Mouse (Mus musculus): ENCODE results near the gene Lonrf2. TPM values are rescaled to one million over a fixed set of nuclear protein-coding genes. Genes with fewer than 3 reads are reported as not detected.
A peak's percentile ranks its signal among the peaks of the same experiment; 100 is the strongest.

The Lonrf2 gene
- 1.4 TPM in 2 replicates for polyA plus RNA-seq (2015; fragmentation: Nextera tagmentation; extraction: Ambion mirVana)

DNA sequence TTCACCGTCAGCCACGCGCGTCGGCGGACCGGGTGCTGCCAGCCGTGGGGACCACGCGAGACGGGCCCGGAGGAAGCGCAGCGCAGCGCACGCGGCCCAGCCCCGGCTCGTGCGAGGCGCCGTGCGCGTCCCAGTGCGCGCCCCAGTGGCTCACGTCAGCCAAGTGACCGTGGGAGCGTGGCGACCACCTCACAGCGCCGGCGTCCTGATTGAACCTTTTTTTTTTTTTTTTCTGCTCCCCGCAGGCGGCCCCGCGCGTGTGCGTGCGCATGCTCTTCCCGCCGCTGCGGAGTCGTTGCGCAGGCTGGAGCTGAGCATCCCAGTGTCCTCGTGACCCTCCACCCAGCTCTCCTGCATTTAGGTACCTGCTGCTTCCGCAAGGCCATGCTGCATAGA is at the start of gene Lonrf2:
Gene Lonrf2 (minus strand): TSS at position 235 of the 396 bp plus-strand sequence.
- Histone ChIP-seq H3K9ac (peak within 1 kb of the TSS; percentile 65), H3K4me1 (peaks cover 3% of the 10 kb centered on the region), H3K27me3 (replicated peaks) (peaks cover 17% of the 10 kb centered on the region), H3K27ac (peak within 1 kb of the TSS; percentile 37; the same call in 1 of the 2 replicates), H3K4me2 (peak within 1 kb of the TSS; percentile 99), H3K9me3 (no peaks in the 10 kb centered on the region), H3K36me3 (no peaks in the 10 kb centered on the region), H3K4me3 (replicated peaks) (peak within 1 kb of the TSS; percentile 59)
- peak; percentile 50 for ATAC-seq (ENCODE audit: insufficient read depth, low FRiP score, low read depth)
- WGBS: 1% methylated on average over 47 of the region's 47 CpGs

DNA sequence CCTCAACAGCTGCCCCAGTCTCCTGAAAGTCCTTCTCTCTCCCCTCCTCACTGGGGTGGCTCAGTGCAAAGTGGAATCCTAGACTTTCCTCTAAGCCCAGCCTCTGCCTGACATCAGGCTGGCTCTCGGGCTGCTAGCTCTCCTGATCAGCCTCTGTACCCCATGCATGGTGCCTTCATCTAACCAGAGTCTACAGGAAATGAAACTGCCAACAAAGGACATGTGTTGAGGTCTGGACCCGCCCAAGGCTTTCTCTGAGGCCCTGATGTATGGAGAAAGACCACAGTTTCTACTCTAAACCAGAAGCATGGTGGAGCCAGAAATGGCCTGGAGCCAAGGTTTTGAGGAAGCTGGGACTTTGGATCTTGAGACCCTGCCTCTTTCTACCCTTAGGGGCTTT is 49.4 kb upstream of the Lonrf2 start:
- 66% methylated on average over 2 of the region's 2 CpGs for WGBS
- no peak overlapping the region for H3K27ac ChIP-seq
- no peak for ATAC-seq (ENCODE audit: insufficient read depth, low FRiP score, low read depth)
- no peaks in the 10 kb centered on the region for H3K4me1 ChIP-seq
- H3K36me3 ChIP-seq: no peaks in the 10 kb centered on the region
- H3K4me2 ChIP-seq: no peak overlapping the region
- H3K9ac ChIP-seq: no peak overlapping the region
- no peak overlapping the region for H3K4me3 ChIP-seq (replicated peaks)
- no peaks in the 10 kb centered on the region for H3K9me3 ChIP-seq
- H3K27me3 ChIP-seq (replicated peaks): no peaks in the 10 kb centered on the region

DNA sequence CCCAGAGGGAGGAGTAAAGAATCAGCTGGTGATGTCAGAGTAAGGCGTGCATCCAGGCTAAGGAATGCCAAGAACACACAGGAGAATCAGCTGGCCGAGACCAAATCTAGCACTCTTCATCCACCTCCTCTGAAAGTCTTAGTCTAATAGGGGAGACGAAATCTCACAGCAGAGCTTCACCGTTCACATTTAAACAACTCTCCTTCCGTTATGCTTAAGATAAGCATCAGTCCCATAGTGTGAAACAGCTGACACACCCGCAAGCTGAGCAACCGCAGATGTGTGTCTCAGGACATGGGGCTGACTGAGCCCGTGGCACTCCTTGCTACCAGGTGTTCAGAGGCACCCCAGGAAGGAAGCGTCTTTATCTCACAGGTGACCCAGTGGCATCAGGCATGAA is 47.3 kb upstream of the Lonrf2 start:
- no peak overlapping the region for H3K9ac ChIP-seq
- no peaks in the 10 kb centered on the region for H3K4me1 ChIP-seq
- H3K9me3 ChIP-seq: no peaks in the 10 kb centered on the region
- H3K27ac ChIP-seq: no peak overlapping the region
- no peak for ATAC-seq (ENCODE audit: insufficient read depth, low FRiP score, low read depth)
- H3K27me3 ChIP-seq (replicated peaks): no peaks in the 10 kb centered on the region
- no peaks in the 10 kb centered on the region for H3K36me3 ChIP-seq
- H3K4me2 ChIP-seq: no peak overlapping the region
- H3K4me3 ChIP-seq (replicated peaks): no peak overlapping the region
- WGBS: 64% methylated on average over 9 of the region's 9 CpGs

DNA sequence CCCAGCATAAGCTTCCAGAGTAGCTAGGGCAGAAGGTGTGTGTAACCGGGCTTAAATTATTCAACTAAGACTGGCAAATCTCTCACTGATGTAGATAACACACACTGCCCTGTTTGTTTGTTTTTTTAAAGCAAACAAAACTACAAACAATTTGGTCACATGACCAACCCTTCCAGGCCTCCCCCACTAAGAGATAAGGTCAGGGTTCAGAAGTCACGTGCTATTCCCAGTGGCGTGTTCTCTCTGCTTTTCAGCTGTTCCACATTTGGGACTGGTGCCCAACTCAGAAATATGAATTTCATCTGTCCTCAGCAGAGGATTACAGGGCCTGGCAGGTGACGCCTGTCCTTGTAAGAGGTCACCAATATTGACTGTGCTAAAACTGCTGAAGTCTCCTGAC is 46.2 kb upstream of the Lonrf2 start:
- Histone ChIP-seq H3K36me3 (no peaks in the 10 kb centered on the region), H3K4me1 (no peaks in the 10 kb centered on the region), H3K4me3 (replicated peaks) (no peak overlapping the region), H3K27ac (no peak overlapping the region), H3K9ac (no peak overlapping the region), H3K9me3 (no peaks in the 10 kb centered on the region), H3K4me2 (no peak overlapping the region), H3K27me3 (replicated peaks) (no peaks in the 10 kb centered on the region)
- WGBS: 81% methylated on average over 4 of the region's 4 CpGs
- no peak for ATAC-seq (ENCODE audit: insufficient read depth, low FRiP score, low read depth)

DNA sequence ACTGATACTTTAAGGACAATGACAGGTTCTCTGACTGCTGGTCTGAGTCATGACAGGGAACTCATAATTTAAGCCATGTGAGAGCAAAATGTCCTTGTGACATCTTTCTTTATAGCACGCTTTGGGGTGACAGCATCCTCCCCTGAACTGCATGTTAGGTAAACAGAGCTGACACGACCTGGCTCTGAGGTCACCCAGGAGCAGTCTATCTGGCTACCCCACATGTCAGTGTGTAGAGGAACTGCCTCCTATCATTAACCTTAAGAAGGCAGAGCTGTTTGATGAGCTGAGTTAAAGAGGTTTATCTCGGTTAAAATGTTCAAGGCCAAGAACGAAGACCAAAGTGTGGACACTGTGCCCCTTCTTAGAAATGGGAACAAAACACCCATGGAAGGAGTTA is 44.9 kb upstream of the Lonrf2 start:
- Histone ChIP-seq H3K36me3 (no peaks in the 10 kb centered on the region), H3K4me1 (no peaks in the 10 kb centered on the region), H3K9me3 (no peaks in the 10 kb centered on the region), H3K9ac (no peak overlapping the region), H3K4me2 (no peak overlapping the region), H3K4me3 (replicated peaks) (no peak overlapping the region), H3K27ac (no peak overlapping the region), H3K27me3 (replicated peaks) (no peaks in the 10 kb centered on the region)
- no peak for ATAC-seq (ENCODE audit: insufficient read depth, low FRiP score, low read depth)
- WGBS: 52% methylated on average over 4 of the region's 4 CpGs

DNA sequence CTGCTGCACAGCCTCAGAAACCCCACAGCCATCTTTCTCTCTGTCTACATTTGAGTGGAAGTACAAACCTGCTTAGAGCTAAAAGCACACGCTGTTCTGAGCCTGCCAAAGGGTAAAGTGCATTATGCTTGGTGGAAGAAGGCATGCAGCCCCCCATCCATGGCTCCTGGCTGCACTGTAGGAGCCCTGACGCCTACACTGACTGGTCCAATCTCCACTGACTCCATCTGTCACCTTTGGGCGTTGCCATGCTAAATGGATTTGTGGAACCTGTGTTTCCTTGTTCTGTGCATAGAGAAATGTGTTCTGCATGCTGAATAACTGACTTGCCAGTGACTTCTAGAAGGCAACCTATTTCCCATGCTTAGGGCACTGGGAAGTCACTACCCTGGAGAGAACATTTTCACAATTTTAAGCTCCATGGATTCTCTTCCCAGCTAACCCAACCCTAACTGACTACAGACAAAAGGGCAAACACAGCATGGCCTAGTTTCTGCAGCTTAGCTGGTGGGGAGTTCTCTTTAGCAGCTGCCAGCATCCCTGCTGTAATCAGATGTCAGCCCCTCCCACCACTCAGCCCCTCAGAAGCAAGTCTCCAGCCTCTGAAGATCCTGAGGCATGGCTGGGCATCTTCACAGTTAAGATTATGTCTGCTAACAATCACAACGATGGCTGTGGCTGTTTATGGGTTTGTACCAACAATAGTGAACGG is 40.3 kb upstream of the Lonrf2 start:
- H3K9ac ChIP-seq: no peak overlapping the region
- ATAC-seq (ENCODE audit: insufficient read depth, low FRiP score, low read depth): no peak
- H3K9me3 ChIP-seq: no peaks in the 10 kb centered on the region
- no peak overlapping the region for H3K4me2 ChIP-seq
- H3K4me3 ChIP-seq (replicated peaks): no peak overlapping the region
- H3K4me1 ChIP-seq: no peaks in the 10 kb centered on the region
- H3K27me3 ChIP-seq (replicated peaks): no peaks in the 10 kb centered on the region
- WGBS: 52% methylated on average over 5 of the region's 5 CpGs
- no peak overlapping the region for H3K27ac ChIP-seq
- H3K36me3 ChIP-seq: no peaks in the 10 kb centered on the region

DNA sequence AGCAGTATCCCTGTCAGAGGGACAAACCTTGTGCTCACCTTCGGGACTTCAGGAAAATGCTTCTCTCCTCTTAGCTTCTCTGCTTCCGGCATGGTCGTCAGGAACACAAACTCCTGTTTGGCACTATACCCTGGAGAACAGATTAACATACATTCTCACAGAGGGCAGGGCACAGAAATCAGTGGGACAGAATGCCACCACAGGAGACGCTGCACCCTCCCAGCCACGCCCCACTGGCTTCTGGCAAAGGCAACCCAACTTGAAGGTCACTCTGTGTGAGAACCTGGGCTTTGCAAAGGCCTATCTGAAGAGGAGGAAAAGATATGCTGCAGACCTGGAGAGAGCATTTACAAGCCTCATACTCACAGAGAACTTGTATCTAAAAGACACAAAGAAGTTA is 37.4 kb upstream of the Lonrf2 start:
- H3K9me3 ChIP-seq: no peaks in the 10 kb centered on the region
- WGBS: 74% methylated on average over 5 of the region's 5 CpGs
- no peak overlapping the region for H3K27ac ChIP-seq
- no peaks in the 10 kb centered on the region for H3K4me1 ChIP-seq
- H3K4me2 ChIP-seq: no peak overlapping the region
- H3K9ac ChIP-seq: no peak overlapping the region
- H3K27me3 ChIP-seq (replicated peaks): no peaks in the 10 kb centered on the region
- no peak overlapping the region for H3K4me3 ChIP-seq (replicated peaks)
- no peak for ATAC-seq (ENCODE audit: insufficient read depth, low FRiP score, low read depth)
- no peaks in the 10 kb centered on the region for H3K36me3 ChIP-seq

DNA sequence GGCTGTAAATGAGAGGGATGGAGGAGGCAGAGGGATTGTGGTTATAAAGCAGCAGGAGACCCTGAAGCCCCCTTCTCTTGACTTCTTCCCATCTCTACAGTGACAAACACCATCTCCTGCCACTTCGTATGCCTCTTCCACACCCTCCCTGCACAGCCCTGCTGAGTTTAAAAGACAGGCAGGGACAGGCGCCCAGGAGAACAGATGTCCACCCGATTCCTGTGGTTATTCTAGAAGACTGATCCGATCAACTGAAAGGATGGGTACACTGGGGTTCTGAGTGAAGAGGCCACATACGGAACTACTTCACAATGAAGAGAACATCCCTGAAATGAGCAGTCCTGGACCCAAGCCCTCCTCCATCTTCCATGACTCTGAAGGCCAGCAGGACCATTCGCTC is 35.3 kb upstream of the Lonrf2 start:
- WGBS: 93% methylated on average over 6 of the region's 6 CpGs
- Histone ChIP-seq H3K9me3 (no peaks in the 10 kb centered on the region), H3K27me3 (replicated peaks) (no peaks in the 10 kb centered on the region), H3K4me3 (replicated peaks) (no peak overlapping the region), H3K9ac (no peak overlapping the region), H3K4me1 (no peaks in the 10 kb centered on the region), H3K4me2 (no peak overlapping the region), H3K27ac (no peak overlapping the region), H3K36me3 (no peaks in the 10 kb centered on the region)
- ATAC-seq (ENCODE audit: insufficient read depth, low FRiP score, low read depth): no peak

DNA sequence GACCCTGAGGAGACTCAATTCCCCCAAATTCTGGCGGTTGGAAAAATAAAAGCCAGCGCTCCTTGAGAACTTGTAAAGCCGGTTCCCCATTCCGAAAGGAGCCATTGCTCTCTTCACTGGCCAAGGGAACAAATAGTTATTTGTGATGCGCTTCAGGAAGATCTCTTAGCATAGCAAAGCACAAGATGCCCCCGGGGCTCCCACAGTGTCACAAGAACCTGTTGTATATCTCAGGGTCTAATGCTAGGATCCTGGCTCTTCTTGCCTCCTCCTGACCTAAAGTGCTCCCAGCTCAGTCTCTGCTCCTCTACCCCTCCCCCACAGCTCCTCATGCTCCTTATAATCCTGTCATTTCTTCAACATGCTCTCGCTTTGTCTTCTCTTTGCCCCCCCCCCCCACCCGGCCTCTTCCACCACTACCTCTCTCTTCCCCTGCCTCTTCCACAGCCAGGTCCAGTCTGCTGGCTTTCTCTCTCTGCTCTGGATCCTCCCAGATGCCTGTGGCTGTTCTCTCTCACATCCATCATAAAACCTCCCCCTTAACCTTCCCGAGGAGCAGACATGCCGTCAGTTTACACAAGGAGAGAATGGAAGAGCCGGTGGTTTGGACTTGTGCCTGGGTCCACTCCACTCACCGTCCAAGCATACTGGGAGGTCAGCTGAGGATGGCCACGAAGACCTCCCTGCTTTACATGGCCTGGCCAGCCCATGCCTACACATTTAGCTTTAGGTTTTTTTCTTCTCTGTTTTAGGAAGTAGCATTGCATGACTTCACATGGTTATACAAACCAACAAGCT is 33.1 kb upstream of the Lonrf2 start:
- H3K27ac ChIP-seq: no peak overlapping the region
- no peak overlapping the region for H3K4me2 ChIP-seq
- 49% methylated on average over 13 of the region's 13 CpGs for WGBS
- no peak overlapping the region for H3K4me3 ChIP-seq (replicated peaks)
- H3K9me3 ChIP-seq: no peaks in the 10 kb centered on the region
- no peak for ATAC-seq (ENCODE audit: insufficient read depth, low FRiP score, low read depth)
- no peaks in the 10 kb centered on the region for H3K27me3 ChIP-seq (replicated peaks)
- no peaks in the 10 kb centered on the region for H3K36me3 ChIP-seq
- H3K9ac ChIP-seq: no peak overlapping the region
- H3K4me1 ChIP-seq: no peaks in the 10 kb centered on the region

DNA sequence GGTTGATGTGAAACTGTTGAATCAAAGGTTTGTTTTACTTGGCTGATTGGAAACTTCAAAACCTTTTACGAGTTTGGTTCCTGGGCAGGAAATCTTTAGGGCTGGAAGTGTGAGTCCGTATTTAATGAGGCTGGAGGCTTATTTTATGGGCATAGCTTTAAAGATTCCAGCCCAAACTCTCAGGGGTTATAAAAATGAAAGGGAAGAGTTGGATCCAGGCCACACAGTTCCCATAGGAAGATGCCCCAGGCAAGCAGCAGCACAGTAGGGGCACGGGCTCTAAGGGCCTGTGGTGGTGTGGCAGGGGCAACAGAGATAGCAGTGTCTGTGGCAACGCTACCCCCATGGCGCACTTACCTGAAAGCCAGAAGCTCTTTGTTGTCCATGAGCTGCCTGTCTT is 29.7 kb upstream of the Lonrf2 start:
- H3K4me2 ChIP-seq: no peak overlapping the region
- no peaks in the 10 kb centered on the region for H3K9me3 ChIP-seq
- no peak overlapping the region for H3K9ac ChIP-seq
- no peaks in the 10 kb centered on the region for H3K4me1 ChIP-seq
- no peaks in the 10 kb centered on the region for H3K27me3 ChIP-seq (replicated peaks)
- H3K36me3 ChIP-seq: no peaks in the 10 kb centered on the region
- WGBS: 84% methylated on average over 5 of the region's 5 CpGs
- no peak for ATAC-seq (ENCODE audit: insufficient read depth, low FRiP score, low read depth)
- no peak overlapping the region for H3K4me3 ChIP-seq (replicated peaks)
- H3K27ac ChIP-seq: no peak overlapping the region

DNA sequence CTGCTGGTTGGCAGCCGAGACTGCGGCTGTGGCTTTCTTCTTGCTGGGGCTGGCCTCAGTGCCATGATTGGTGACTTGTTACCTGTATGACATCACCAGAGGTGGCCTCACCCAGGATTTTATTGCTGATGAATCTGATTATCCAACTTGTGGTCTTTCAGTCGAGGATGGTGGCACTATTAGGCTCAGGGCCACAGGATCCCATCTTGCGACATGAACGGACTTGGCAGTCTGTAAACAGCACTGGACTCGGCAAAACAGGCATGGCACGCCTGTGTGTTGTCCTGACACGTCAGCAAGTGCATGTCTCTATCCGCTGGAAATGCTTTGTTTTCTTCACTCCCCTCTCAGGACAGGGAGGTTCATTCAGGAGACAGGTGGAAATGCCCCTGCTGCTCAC is 27.8 kb upstream of the Lonrf2 start:
- Histone ChIP-seq H3K36me3 (no peaks in the 10 kb centered on the region), H3K4me3 (replicated peaks) (no peak overlapping the region), H3K27me3 (replicated peaks) (no peaks in the 10 kb centered on the region), H3K27ac (no peak overlapping the region), H3K9me3 (no peaks in the 10 kb centered on the region), H3K9ac (no peak overlapping the region), H3K4me1 (no peaks in the 10 kb centered on the region), H3K4me2 (no peak overlapping the region)
- no peak for ATAC-seq (ENCODE audit: insufficient read depth, low FRiP score, low read depth)
- 76% methylated on average over 9 of the region's 9 CpGs for WGBS

DNA sequence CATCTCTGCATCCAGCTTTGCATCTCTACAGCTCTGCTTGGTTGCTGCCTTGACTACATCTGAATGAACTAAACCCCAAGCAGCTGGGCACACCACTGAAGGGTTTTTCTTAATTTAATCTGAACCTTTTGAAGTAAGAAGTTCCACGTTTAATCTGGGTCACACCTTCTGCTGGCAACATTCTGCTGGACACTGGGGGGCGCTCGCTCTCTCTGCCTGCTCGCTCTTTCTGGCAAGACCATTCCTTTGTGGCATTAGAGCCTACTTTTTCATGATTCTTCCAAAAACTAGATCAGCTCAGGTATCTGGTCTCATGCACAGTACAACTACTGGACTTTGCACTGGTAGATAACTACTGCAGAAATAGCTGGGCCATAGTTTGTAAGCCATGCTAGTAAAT is 25.7 kb upstream of the Lonrf2 start:
- Histone ChIP-seq H3K27ac (no peak overlapping the region), H3K9ac (no peak overlapping the region), H3K9me3 (no peaks in the 10 kb centered on the region), H3K36me3 (no peaks in the 10 kb centered on the region), H3K4me3 (replicated peaks) (no peak overlapping the region), H3K4me1 (no peaks in the 10 kb centered on the region), H3K4me2 (no peak overlapping the region), H3K27me3 (replicated peaks) (no peaks in the 10 kb centered on the region)
- WGBS: 20% methylated on average over 4 of the region's 4 CpGs
- ATAC-seq (ENCODE audit: insufficient read depth, low FRiP score, low read depth): no peak
